Mouse (Mus musculus): ENCODE results near the gene Sec13.
"Not testable (repeated sequence)": the region's sequence is repeated elsewhere in the genome, so short reads cannot be mapped to it uniquely, and the experiment has no call there.

Gene Sec13

DNA sequence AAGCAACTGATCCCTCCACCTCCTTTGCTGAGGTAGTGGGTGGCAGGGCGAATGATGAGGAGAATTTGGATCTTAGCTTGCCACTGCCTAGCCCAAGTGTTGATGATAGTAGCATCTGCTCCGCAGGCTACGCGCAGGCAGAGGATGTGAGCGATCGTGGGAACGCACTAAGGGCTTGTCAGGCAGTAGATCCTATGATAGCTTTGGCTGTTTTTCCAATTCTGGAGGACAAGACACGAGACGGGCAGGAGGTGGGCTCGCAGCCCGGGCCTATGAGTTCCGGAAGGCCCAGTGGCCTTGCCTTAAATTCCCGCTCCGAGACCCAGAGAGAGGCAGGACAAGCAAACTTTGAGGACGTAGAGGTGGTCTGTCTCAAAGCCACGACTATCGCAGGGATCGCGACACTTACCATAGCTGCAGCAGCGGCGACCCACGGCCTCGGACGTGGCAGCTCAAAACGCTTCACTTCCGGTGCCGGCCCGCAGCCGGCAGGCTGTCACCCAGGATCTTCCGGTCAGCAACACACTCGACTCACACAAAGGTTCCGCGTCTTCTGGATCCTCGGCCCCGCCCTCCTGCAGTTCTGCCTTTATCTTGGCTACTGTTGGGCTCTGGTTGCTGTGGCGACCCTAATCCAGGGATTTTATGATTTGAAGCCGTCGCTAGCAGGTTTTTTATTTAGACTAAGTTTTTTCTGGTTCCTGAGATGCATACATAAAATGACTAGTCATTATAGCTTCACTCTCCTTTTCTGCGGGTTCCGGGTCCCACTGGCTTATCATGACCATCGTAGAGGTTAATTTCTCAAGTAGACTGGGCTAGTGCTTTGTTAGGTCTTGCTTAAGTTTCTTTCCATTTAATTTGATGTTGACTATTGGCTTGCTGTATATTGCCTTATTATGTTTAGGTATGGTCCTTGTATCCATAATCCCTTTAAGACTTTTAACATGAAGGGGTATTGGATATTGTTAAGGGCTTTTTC is at the start of gene Sec13:
TSS of gene Sec13 (minus strand) at position 508 of the 982 bp plus-strand sequence.
- DNase-seq (ENCODE audit: low spot score), result peak; percentile 90

DNA sequence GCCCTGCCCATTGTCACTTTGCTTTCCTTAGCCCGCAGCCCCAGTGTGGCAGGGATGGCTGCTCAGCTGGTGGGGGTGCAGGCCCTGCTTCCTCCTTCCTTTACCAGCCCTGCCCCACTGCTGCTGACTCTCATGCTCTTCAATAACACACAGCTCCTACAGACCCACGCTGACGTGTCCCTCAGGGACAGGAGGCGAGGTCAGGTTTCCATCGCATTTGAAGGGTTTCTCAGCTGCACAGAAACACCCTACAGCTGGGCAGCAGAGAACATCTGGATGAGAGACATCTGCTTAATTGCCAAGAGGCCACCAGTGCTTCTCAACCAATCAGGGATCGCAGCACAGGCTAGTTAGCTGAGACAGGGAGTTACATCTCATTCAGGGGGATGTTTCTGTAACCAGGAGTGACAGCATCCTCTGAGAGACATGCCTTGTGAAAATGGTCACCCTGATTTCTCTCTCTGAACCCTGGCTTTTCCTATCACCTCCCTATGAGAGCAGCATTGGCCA is 47.0 kb upstream of the Sec13 start:
- no peak for DNase-seq (ENCODE audit: low spot score)

DNA sequence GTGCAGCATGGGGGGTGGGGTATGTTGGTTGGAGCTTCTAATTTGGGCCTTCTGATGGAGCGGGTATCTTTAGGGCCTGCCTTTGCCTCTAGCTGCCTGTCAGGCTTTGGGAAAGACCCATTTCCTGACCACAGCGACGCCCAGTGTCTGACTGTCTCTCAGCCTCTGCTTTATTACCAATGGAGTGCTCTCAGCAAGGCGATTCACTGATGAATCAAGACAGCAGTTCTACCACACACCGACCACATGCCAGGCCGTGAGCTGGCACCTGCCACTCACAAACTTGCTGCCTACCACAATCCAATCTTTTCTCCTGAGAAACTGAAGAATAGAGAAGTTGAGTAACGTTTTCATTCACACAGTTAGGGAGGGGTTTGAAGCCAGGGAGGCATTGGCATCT is 45.1 kb upstream of the Sec13 start:
- no peak for DNase-seq (ENCODE audit: low spot score)

DNA sequence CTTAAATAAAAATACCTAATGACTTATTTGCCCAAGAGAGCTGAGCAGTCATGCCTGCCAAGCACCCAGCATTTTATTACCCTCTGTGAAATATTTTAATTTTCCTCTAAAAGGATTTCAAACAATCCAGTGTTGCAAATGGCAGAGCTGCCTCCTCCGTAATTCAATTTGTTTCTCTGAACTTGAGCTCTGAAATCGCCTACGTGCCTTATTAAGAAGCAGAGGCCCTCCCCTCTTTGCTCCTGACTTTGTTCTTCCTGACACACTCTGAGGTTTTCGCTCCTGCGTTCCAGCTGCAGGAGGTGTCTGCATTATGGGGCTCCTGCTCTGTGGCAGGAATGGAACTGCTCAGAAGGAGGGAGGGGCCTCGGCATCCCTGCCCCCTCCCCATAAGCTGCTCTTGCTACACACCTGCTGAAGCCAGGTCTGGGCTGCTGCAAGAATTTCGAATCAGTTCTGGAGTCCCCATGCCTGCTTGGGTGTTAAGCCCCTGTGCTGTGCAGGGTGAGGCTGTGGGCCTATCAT is 37.7 kb upstream of the Sec13 start:
- no peak for DNase-seq (ENCODE audit: low spot score)

DNA sequence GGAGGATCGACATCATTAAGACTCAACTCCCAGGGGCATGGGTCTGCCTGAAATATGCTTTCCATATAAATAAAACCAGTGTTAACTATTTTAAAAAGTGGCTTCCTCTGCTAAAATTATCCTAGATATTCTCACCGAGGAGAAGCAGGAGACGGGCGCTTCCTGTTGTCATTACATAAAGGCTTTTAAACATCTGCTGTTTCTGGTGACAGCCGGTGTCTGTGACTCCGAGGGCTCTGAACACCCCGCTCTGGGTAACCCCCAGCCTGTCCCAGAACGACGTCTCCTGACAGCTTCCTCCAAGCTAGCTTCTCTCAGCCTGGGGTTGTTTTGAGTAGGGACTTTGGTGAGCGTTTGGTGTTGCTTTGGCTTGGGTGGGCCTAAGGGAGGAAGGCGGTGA is 28.3 kb upstream of the Sec13 start:
- no peak for DNase-seq (ENCODE audit: low spot score)

DNA sequence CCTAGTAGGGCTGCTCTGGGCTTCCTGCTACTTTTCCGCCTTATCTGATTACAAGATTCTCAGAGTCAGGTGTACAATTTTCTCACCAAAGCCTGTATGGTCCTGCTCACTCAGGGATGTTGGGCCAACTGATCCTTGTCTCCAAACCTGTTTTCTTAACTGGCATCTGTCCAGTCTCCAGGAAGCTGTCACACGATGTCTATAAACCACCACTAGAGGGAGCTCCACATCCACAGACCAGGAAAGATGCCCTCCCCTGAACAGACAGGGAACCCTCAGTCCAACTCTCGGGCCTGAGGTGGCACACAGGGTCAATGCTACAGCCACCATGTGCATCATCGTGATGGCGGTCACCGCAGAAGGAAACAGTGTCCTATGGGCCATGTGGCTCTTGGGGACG is 21.1 kb upstream of the Sec13 start:
- DNase-seq (ENCODE audit: low spot score), result peak; percentile 89

DNA sequence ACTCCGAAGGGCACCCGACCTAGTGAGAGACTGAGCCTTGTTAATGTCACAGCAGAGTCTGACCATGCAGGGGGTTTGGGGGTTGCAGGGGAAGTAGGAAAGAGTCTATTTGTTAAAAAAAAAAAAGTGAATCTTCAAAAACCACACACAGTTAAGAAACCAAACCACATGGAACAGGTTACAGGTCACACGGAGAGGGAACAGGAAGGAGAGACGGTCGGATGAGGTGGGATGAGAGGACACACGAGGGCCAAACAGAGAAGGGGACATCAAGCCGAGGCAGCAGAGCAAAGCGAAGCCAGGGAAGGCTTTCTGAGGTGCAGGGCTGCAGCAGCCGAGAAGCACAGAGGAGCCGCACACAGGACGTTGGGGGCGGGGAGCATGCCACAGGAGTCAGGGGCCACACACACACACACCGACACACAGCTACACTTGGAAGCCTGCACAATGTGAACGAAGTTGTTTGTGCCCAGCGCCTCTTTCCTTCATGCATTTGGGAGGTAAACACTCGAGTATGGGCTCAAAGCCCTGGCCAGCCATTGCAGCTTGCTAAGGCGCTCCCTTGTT is 8.7 kb upstream of the Sec13 start:
- no peak for DNase-seq (ENCODE audit: low spot score)

DNA sequence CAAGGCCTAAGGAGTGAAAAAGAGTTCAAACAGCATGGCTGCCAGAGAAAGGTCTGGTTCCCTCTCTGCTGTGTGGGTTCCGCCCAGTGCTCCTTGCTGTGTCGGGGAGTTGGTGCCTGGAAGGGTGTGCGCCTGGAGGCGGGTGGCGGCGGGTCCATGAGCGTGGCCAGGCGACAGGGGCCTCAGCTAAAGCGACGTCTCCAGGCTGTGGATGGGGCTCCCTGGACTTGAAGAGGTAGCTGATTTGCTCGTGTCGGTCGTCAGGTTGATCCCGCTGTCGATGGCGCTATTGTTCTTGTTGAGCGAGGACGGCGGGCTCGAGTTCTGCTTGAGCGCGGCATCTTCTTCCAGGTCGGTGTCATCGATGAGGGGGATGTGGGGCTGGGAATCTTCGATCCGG is 7.8 kb upstream of the Sec13 start:
- DNase-seq (ENCODE audit: low spot score), result no peak

DNA sequence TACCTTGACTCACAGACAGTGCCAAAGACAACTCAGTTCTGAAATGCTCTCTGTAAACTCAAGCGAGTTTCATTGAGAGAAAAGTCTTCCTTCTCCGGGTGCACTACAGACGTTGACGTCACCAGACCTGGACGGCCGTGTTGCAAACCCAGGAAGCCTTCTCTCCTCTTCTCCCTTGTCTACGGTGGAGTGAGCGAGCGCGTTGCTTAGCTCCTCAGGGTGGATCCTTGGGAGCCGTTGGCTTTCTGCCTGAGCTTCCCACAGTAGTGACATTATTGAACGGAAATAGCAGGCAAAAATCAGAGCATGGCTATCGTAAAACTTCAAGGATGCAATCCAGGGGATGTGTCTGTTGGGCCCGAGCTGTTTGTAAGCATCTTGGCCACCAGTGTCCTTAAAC is 6.7 kb upstream of the Sec13 start:
- no peak for DNase-seq (ENCODE audit: low spot score)

DNA sequence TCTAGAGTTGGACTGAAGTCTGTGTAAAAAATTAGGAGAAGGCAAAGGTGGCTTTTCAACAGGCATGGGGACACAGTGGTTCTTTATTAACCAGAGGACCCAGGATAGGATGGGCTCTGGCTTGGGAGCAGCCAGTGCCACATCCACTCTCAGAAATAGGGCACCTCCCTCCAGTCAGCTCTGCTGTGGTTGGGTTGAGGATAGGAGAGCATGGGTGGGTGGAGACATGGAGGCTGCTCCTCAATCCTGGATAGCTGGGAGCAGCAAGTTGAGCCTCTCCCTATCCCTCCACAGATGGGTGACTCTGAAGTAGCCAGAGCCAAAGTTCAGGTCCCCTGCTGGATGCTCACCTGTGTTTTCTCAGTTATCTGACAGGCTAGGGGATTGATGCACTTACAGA is 4.6 kb upstream of the Sec13 start:
- no peak for DNase-seq (ENCODE audit: low spot score)

DNA sequence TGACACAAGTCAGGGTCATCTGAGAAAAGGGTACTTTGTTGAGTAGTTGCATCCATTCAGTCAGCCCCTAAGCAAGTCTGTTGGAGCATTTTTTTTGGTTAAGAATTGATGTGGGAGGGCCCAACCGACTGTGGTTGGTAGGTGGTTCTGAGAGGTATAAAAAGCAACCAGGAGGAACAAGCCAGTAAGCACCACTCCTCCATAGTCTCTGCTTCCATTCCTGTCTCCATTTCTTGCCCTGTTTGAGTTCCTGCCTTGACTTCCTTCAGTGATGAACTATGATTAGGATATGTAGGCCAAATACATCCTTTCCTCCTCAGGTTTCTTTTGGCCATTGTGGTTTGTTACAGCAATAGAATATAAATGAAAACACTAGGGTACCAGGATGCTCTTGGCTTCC is 2.6 kb upstream of the Sec13 start:
- no peak for DNase-seq (ENCODE audit: low spot score)

DNA sequence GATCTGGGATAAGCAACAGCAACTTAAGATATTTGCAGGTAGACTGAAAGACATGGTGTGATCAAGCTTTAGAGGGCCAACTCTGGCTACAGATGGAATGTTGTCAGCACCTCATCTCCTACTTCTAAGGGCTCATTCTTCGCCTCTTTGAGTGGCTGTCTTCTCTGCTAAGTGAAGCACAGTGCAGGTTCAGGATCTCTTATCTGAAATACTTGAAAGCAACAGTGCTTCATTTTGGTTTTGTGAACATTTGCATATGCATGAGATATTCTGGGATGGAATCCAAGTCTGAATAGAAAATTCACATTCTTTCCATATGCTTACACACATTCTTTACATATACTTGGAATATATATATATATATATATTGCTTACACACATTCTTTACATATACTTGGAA is 1.8 kb upstream of the Sec13 start:
- DNase-seq (ENCODE audit: low spot score), result no peak

DNA sequence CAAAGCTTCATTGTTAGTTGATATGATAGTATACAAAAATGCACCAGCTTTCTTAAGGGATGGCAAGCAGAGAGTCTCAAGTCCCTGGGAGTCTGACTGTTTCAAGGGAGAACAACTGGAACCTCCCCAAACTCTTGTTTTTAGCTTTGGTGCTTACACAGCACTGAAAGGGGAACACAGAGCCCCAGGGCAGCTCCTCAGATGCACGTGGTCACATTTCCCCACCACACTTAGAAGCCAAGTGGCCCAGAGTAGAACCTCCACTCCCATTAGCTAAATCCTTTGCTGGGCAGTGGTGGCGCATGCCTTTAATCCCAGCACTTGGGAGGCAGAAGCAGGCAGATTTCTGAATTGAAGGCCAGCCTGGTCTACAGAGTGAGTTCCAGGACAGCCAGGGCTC is 882 bp upstream of the Sec13 start:
- DNase-seq (ENCODE audit: low spot score), result no peak

DNA sequence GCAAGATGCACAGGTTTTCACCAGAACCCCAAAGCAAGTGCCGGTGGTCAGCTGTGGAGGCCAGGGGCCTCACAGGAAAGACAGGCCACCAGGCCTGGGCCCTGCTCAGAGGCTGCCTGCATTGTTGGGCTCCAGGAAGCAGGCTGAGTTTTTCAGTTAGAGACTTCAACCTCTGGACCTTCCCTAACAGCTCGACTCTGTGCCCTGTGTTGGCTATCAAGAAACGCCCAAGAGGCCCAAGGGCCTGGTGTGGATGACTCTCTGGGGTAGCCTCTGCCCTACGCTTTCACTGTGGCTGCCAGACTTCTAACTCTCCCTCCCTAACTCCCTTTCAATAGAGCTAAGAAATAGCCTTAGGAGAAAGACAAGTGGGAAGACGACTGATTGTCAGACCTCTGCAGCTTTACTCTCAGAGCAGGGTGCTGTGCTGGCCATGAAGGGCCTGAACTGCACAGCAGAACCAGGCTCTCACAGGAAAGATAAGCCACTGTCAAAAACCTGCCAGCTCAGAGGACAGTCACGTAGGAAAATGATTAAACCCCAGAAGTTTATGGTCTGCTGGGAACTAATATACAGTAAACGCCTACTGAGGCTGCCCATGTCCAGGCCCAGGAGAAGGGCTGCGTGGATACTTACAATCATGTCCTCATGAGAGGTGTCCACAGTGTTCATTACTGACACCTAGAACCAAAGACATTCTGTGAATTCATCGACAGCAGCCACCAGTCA is 3.1 kb downstream of the Sec13 start:
- DNase-seq (ENCODE audit: low spot score), result no peak

DNA sequence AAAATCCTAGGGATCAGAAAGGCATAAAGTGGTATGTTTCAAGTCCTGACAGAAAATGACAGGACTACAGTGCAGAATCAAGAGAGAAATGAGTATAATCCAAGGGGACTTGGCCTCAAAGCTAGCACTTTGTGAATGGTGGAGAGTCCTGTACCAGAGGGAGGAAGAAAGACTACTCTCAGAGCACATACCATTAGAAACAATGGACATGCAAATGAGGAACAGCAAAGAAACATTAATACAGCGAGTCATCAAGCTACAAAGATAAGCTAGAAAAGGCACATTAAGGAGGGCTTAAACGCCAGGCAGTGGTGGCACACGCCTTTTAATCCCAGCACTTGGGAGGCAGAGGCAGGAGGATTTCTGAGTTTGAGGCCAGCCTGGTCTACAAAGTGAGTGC is 9.2 kb downstream of the Sec13 start:
- no peak for DNase-seq (ENCODE audit: low spot score)

DNA sequence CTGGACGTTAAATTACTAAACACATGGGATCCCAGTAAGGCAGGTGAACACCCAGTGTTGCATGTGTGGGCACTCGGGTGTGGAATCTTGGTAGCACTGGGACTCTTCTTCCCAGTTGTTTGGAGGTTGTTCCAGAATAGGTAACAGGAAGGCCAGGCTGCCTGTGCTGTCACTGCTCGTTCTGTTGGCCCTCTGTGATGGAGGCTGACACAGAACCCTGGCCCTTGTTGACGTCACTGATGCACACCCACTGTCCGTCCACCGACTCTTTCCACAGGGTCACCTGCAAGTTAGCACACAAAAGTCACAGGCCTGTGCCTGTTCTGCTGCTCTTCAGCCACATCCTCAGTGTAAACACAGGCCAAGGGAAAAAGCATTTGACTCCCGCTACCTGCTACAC is 12.4 kb downstream of the Sec13 start:
- no peak for DNase-seq (ENCODE audit: low spot score)

DNA sequence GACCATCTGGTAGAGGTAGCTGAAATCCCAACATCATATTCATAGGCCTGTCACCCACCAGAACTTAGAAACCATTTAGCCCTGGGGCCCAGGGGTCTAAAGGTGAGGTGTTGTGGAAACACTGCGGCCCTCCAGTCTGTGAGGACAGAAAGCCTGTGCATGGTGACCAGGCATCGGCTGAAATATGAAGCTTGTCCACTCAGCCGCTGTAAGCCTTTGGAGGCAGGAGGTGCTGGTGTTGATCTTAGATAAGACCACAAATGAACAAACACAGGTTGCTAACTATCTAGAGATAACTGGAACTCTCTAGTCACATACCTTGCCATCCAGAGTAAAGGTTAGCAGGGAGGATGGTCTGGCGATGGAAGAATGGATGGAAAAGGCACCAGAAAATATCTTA is 19.5 kb downstream of the Sec13 start:
- no peak for DNase-seq (ENCODE audit: low spot score)

DNA sequence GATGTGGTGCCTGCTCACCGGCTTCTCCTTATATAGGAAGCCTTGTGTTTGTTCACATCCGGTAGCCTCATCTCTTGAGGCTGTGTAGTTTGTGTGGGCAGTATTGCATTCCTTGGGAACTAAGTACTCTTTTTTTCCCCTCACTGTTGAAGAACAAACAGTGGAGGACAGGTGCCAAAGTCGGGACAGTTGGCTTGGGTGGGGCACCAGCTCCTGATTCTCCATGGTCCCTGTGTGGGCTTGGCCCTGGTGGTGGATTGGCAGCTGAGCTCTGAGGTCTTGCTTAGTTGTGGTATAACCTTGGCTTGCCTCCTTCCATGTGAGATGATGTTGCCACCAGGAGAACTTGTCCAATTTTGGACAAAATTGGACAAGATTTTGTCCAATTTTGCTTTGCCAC is 20.7 kb downstream of the Sec13 start, which contains the start of gene Ghrl:
TSS of gene Ghrl (minus strand) at position 3 of the 400 bp plus-strand sequence.
- DNase-seq (ENCODE audit: low spot score), result no peak

DNA sequence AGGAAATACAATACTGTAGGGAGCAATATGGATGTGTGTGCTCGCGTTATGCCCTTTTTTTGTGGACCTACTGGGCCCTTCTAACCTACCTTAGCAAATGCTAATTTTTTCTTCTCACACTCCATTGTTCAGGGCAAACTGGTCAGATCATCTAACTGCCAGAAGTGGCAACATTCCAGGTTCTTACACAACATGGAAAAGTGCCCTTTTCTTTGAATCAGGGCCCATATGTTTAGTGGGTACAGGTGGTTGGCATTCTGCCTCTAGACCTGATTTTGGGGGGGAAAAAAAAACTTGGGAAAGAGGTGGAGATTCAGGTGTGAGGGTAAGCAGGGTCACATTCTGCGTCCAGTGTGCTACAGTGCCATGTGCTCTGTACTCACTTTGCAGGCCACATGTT is 23.0 kb downstream of the Sec13 start:
- DNase-seq (ENCODE audit: low spot score), result peak; percentile 60

DNA sequence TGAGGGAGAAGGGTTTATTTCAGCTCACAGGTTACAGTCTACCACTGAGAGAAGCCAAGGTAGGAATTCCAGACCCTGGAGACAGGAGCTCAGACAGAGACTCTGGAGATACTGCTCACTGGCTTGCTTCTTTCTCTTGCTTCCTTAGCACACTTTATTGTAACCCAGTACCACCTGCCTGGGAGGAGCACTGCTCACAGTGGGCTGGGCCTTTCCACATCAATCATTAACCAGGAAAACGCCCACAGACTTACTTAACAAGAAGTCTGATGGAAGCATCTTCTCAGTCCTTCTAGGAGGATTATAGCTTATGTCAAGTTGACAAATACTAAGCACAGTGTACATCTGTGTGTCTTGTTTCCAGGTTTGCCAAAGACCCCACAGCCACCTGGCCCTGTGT is 25.7 kb downstream of the Sec13 start:
- DNase-seq (ENCODE audit: low spot score), result no peak

DNA sequence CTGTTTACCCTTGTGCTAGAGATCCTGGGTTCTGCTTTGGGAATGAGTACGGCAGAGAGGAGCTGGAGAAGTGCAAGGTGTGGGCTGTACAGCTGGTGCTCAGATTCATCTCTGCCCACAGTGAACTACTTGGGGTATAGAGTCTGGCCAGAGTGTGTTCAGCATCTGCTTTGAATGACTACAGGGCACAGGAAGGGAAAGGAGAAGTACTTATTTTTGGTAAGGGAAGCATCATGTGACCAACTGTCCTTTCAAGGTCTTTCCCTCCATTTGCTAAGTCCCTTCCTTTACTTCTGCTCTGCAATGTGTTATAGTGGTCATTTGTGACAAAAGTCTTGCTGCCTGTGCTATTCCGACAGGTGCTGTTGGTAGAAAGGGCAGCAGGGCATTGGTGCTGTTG is 26.3 kb downstream of the Sec13 start:
- no peak for DNase-seq (ENCODE audit: low spot score)

DNA sequence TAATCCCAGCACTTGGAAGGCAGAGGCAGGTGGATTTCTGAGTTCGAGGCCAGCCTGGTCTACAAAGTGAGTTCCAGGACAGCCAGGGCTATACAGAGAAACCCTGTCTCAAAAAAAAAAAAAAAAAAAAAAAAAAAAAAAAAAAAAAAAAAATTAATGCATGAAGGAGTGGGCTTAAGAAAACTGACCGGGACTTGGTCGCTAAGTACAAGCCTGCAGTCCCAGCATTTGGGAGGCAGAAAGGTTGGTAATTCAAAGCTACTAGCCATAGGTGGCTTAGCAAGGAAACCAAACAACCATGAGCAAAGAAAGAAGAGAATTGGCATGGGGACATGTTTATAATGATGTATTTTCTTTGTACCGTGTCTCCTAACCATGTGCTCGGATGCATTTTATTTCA is 27.2 kb downstream of the Sec13 start:
- DNase-seq (ENCODE audit: low spot score), result not testable (repeated sequence)

All from adipocyte (in vitro differentiated cells).